Mouse (Mus musculus): ENCODE results near the gene Mogat2. TPM values are rescaled to one million over a fixed set of nuclear protein-coding genes. Genes with fewer than 3 reads are reported as not detected.

Gene Mogat2
- polyA plus RNA-seq, 1 experiment from 2014 or later: 14.5 TPM

DNA sequence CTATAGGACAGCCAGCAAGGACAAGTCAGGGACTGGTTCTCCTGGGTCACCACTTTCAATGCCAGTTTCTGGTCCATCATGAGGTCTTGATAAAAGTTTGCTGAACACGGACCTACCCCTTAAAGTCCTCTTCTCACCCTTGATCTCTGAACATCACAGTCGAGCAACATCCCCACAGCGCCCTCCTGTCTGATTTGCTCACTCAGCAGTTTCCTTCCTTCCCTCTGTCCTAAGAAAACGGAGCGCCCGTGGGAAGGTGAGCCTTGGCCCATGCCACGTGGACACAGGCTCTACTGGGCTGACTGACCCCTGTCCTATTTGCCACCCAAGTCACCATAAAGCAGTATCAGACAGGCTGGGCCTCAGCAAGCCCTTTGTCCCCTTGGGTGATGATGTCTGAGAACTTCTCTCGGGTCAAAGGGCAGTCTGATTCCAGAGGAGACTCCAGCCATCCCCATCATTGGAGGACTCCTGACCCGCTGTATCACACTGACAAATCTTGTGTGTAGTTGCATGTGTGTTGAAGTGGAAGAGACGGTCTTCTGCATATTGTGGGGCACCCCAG is 23.7 kb downstream of the Mogat2 start:
- WGBS: 80% methylated on average over 10 of the region's 10 CpGs
- ATAC-seq (ENCODE audit: low FRiP score) (no peak), DNase-seq (ENCODE audit: low spot score) (no peak)
- Histone ChIP-seq H3K4me3 (ENCODE audit: low read depth, low read length) (no peak overlapping the region), H3K27ac (ENCODE audit: low read depth, low read length) (no peak overlapping the region), H3K36me3 (ENCODE audit: control insufficient read depth, insufficient read depth, low read length) (no peaks in the 10 kb centered on the region), H3K9ac (ENCODE audit: low read depth, low read length) (no peak overlapping the region), H3K27me3 (ENCODE audit: control insufficient read depth, insufficient read depth, low read length) (no peaks in the 10 kb centered on the region), H3K4me2 (replicated peaks; ENCODE audit: low read depth, low read length) (no peak overlapping the region), H3K4me1 (replicated peaks; ENCODE audit: control insufficient read depth, insufficient read depth, low read length) (no peaks in the 10 kb centered on the region), H3K9me3 (ENCODE audit: control insufficient read depth, low read length) (no peaks in the 10 kb centered on the region)

GRCm38 (mm10) chr7:99213686-99214085 is 24.7 kb downstream of the Mogat2 start:
- Histone ChIP-seq H3K27me3 (ENCODE audit: control insufficient read depth, insufficient read depth, low read length) (no peaks in the 10 kb centered on the region), H3K9me3 (ENCODE audit: control insufficient read depth, low read length) (no peaks in the 10 kb centered on the region), H3K36me3 (ENCODE audit: control insufficient read depth, insufficient read depth, low read length) (no peaks in the 10 kb centered on the region), H3K4me3 (ENCODE audit: low read depth, low read length) (no peak overlapping the region), H3K4me1 (replicated peaks; ENCODE audit: control insufficient read depth, insufficient read depth, low read length) (no peaks in the 10 kb centered on the region), H3K27ac (ENCODE audit: low read depth, low read length) (no peak overlapping the region), H3K9ac (ENCODE audit: low read depth, low read length) (no peak overlapping the region), H3K4me2 (replicated peaks; ENCODE audit: low read depth, low read length) (no peak overlapping the region)
- ATAC-seq (ENCODE audit: low FRiP score) (no peak), DNase-seq (ENCODE audit: low spot score) (no peak)
- 86% methylated on average over 2 of the region's 2 CpGs for WGBS

DNA sequence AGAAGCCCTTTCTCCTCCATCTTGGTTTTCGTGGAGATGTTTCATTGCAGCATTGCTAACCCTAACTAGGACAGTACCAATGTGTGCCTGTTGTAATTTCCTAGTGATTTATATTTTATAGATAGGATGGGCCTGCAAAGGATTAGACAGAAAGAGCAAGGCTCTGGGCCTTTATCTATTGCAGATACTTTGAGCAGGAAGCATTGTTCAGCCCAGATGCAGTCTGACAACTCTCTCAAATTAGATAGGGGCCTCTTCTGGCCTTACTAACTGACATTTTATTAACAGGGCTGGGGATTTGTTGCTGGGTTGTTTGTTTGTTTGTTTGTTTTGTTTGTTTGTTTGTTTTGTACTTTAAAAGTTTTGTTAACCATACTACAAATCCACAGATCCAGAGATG is 25.4 kb downstream of the Mogat2 start:
- DNase-seq (ENCODE audit: low spot score) (no peak), ATAC-seq (ENCODE audit: low FRiP score) (no peak)
- Histone ChIP-seq H3K4me2 (replicated peaks; ENCODE audit: low read depth, low read length) (no peak overlapping the region), H3K9me3 (ENCODE audit: control insufficient read depth, low read length) (no peaks in the 10 kb centered on the region), H3K36me3 (ENCODE audit: control insufficient read depth, insufficient read depth, low read length) (no peaks in the 10 kb centered on the region), H3K9ac (ENCODE audit: low read depth, low read length) (no peak overlapping the region), H3K27ac (ENCODE audit: low read depth, low read length) (no peak overlapping the region), H3K4me1 (replicated peaks; ENCODE audit: control insufficient read depth, insufficient read depth, low read length) (no peaks in the 10 kb centered on the region), H3K4me3 (ENCODE audit: low read depth, low read length) (no peak overlapping the region), H3K27me3 (ENCODE audit: control insufficient read depth, insufficient read depth, low read length) (no peaks in the 10 kb centered on the region)
- WGBS: 81% methylated on average over 1 of the region's 1 CpGs

DNA sequence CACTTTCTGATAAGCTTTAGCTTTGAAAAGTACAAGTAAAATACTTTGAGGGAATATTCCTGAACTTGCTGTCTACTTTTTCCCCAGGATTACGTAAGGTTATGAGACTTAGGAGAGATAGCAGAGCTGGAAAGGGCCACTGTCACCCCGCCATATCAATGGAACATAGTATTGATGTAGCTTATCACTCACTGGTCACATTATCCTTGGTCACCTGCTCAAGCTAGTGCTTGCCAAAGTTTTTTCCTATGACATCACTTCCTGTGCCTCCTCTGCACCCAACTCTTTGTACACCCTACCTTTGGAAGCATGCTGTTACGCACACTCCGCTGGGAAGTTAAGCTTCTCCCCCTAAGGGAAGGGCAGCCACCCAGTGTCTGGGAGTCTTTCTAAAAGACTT is 29.7 kb downstream of the Mogat2 start:
- H3K4me1 ChIP-seq (replicated peaks; ENCODE audit: control insufficient read depth, insufficient read depth, low read length): no peaks in the 10 kb centered on the region
- H3K4me2 ChIP-seq (replicated peaks; ENCODE audit: low read depth, low read length): no peak overlapping the region
- no peak overlapping the region for H3K27ac ChIP-seq (ENCODE audit: low read depth, low read length)
- DNase-seq (ENCODE audit: low spot score) (no peak), ATAC-seq (ENCODE audit: low FRiP score) (no peak)
- WGBS: 87% methylated on average over 4 of the region's 4 CpGs
- H3K9ac ChIP-seq (ENCODE audit: low read depth, low read length): no peak overlapping the region
- no peaks in the 10 kb centered on the region for H3K9me3 ChIP-seq (ENCODE audit: control insufficient read depth, low read length)
- H3K36me3 ChIP-seq (ENCODE audit: control insufficient read depth, insufficient read depth, low read length): no peaks in the 10 kb centered on the region
- no peak overlapping the region for H3K4me3 ChIP-seq (ENCODE audit: low read depth, low read length)
- H3K27me3 ChIP-seq (ENCODE audit: control insufficient read depth, insufficient read depth, low read length): no peaks in the 10 kb centered on the region

DNA sequence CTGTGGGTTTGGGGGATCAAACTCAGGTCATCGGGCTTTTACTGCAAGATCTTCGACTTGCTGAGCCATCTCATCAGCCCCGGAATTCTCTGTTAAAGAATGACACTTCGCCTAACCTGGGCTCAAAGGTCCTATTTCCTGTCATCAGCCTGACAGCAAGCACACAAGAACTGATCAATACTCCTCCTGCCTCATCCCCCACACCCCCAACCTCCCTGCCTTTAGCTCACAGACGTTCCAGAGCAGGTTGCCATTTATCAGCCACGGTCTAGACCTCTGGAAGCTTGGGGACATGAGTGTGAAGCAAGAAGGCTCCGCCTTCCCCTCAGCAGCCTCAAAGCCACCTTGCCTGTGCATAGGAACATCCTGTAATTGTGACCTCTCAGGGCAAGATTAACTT is 32.1 kb downstream of the Mogat2 start:
- Histone ChIP-seq H3K27me3 (ENCODE audit: control insufficient read depth, insufficient read depth, low read length) (no peaks in the 10 kb centered on the region), H3K27ac (ENCODE audit: low read depth, low read length) (no peak overlapping the region), H3K9me3 (ENCODE audit: control insufficient read depth, low read length) (no peaks in the 10 kb centered on the region), H3K4me3 (ENCODE audit: low read depth, low read length) (no peak overlapping the region), H3K9ac (ENCODE audit: low read depth, low read length) (no peak overlapping the region), H3K36me3 (ENCODE audit: control insufficient read depth, insufficient read depth, low read length) (no peaks in the 10 kb centered on the region), H3K4me1 (replicated peaks; ENCODE audit: control insufficient read depth, insufficient read depth, low read length) (no peaks in the 10 kb centered on the region), H3K4me2 (replicated peaks; ENCODE audit: low read depth, low read length) (no peak overlapping the region)
- DNase-seq (ENCODE audit: low spot score): no peak
- no peak for ATAC-seq (ENCODE audit: low FRiP score)
- WGBS: 85% methylated on average over 7 of the region's 7 CpGs

DNA sequence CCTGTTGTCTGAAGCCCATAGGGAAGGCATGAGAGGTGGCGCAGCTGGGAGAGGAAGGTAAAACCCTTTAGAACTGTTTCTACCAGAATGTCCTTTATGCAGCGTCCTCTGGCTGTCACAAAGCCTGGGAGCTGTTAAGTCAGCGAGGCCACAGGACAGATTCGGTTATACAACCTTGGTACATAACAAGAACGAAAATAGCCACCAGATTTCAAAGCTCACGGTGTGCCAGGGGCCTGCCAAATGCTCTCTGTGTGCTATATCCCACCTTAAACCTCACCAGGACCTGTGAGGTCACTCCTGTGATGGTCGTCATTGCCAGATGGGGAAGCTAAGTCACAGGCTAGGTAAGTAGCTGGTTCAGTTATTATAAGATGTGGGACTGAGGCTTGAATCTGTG is 36.3 kb downstream of the Mogat2 start:
- Histone ChIP-seq H3K27ac (ENCODE audit: low read depth, low read length) (no peak overlapping the region), H3K9me3 (ENCODE audit: control insufficient read depth, low read length) (no peaks in the 10 kb centered on the region), H3K4me3 (ENCODE audit: low read depth, low read length) (no peak overlapping the region), H3K4me2 (replicated peaks; ENCODE audit: low read depth, low read length) (no peak overlapping the region), H3K4me1 (replicated peaks; ENCODE audit: control insufficient read depth, insufficient read depth, low read length) (no peaks in the 10 kb centered on the region), H3K9ac (ENCODE audit: low read depth, low read length) (no peak overlapping the region), H3K27me3 (ENCODE audit: control insufficient read depth, insufficient read depth, low read length) (no peaks in the 10 kb centered on the region), H3K36me3 (ENCODE audit: control insufficient read depth, insufficient read depth, low read length) (no peaks in the 10 kb centered on the region)
- 86% methylated on average over 7 of the region's 7 CpGs for WGBS
- ATAC-seq (ENCODE audit: low FRiP score): no peak
- no peak for DNase-seq (ENCODE audit: low spot score)

GRCm38 (mm10) chr7:99200290-99200689 is 38.1 kb downstream of the Mogat2 start:
- ATAC-seq (ENCODE audit: low FRiP score): no peak
- no peaks in the 10 kb centered on the region for H3K27me3 ChIP-seq (ENCODE audit: control insufficient read depth, insufficient read depth, low read length)
- H3K27ac ChIP-seq (ENCODE audit: low read depth, low read length): no peak overlapping the region
- H3K4me1 ChIP-seq (replicated peaks; ENCODE audit: control insufficient read depth, insufficient read depth, low read length): no peaks in the 10 kb centered on the region
- no peak overlapping the region for H3K4me3 ChIP-seq (ENCODE audit: low read depth, low read length)
- H3K9me3 ChIP-seq (ENCODE audit: control insufficient read depth, low read length): no peaks in the 10 kb centered on the region
- H3K9ac ChIP-seq (ENCODE audit: low read depth, low read length): no peak overlapping the region
- no peaks in the 10 kb centered on the region for H3K36me3 ChIP-seq (ENCODE audit: control insufficient read depth, insufficient read depth, low read length)
- DNase-seq (ENCODE audit: low spot score): no peak
- 58% methylated on average over 4 of the region's 4 CpGs for WGBS
- H3K4me2 ChIP-seq (replicated peaks; ENCODE audit: low read depth, low read length): no peak overlapping the region

GRCm38 (mm10) chr7:99199451-99200175 is 38.8 kb downstream of the Mogat2 start:
- no peak overlapping the region for H3K4me3 ChIP-seq (ENCODE audit: low read depth, low read length)
- H3K4me1 ChIP-seq (replicated peaks; ENCODE audit: control insufficient read depth, insufficient read depth, low read length): no peaks in the 10 kb centered on the region
- no peaks in the 10 kb centered on the region for H3K9me3 ChIP-seq (ENCODE audit: control insufficient read depth, low read length)
- H3K27ac ChIP-seq (ENCODE audit: low read depth, low read length): no peak overlapping the region
- no peak overlapping the region for H3K4me2 ChIP-seq (replicated peaks; ENCODE audit: low read depth, low read length)
- H3K9ac ChIP-seq (ENCODE audit: low read depth, low read length): no peak overlapping the region
- 90% methylated on average over 9 of the region's 9 CpGs for WGBS
- DNase-seq (ENCODE audit: low spot score) (no peak), ATAC-seq (ENCODE audit: low FRiP score) (no peak)
- H3K27me3 ChIP-seq (ENCODE audit: control insufficient read depth, insufficient read depth, low read length): no peaks in the 10 kb centered on the region
- H3K36me3 ChIP-seq (ENCODE audit: control insufficient read depth, insufficient read depth, low read length): no peaks in the 10 kb centered on the region

GRCm38 (mm10) chr7:99198811-99199210 is 39.6 kb downstream of the Mogat2 start:
- no peak overlapping the region for H3K4me3 ChIP-seq (ENCODE audit: low read depth, low read length)
- H3K4me2 ChIP-seq (replicated peaks; ENCODE audit: low read depth, low read length): no peak overlapping the region
- 96% methylated on average over 2 of the region's 2 CpGs for WGBS
- H3K4me1 ChIP-seq (replicated peaks; ENCODE audit: control insufficient read depth, insufficient read depth, low read length): no peaks in the 10 kb centered on the region
- no peak overlapping the region for H3K27ac ChIP-seq (ENCODE audit: low read depth, low read length)
- ATAC-seq (ENCODE audit: low FRiP score): no peak
- no peaks in the 10 kb centered on the region for H3K36me3 ChIP-seq (ENCODE audit: control insufficient read depth, insufficient read depth, low read length)
- H3K27me3 ChIP-seq (ENCODE audit: control insufficient read depth, insufficient read depth, low read length): no peaks in the 10 kb centered on the region
- no peak for DNase-seq (ENCODE audit: low spot score)
- no peak overlapping the region for H3K9ac ChIP-seq (ENCODE audit: low read depth, low read length)
- no peaks in the 10 kb centered on the region for H3K9me3 ChIP-seq (ENCODE audit: control insufficient read depth, low read length)
